Mouse (Mus musculus): ENCODE results near the gene Stra6.

The Stra6 gene

DNA sequence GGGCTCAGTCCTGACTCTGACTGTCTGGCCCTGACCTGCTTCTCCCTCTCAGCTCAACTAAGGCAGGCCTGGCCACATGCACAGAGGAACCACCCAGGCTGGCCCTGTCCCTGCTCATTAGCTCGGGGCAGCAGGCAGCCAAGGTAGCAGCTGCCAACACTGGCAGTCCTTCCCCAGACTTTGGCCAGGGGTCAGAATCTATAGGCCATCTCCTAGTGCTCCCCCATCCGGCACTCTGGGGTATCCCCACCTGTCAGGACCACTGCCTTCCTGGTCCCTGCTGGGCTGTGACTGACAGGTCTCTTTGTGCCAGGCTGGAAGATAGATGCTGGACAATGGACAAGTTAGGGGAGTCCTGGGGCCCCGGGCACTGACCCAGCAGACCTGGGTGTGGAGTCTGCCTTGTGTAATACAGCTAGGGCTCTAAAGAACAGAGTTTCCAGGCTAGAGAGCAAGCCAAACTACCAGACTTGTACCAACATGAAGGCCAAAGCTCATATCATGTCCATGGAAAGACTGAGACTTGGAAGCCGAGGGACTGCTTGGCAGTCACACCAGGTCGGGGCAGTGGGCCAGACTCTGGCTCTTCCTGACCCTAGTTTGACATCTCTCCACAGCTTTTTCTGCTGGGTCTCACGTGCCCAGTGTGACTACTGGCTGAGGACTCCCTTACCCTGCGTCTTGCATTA, 29.1 kb downstream of the Stra6 start:
- no peak for DNase-seq (ENCODE audit: extremely low read depth, low read depth)

DNA sequence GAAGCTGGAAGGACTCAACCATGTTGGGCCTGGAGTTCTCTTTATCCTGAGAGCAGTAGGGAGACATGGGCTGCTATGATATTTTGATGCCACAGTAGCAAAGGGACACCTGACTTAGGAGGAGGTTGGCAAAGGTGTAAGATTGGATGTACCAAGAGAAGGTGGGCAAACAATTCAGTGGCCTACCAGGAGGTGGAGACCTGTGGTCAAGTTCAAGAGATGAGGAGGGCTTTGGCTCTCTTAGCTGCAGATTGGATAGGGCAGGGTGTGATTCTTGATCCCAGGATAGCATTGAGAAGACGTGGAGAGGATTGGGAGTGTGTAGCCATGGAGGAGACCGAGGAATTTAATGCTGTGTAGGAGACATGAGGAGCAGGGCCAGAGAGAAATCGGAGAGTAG, 30.2 kb downstream of the Stra6 start:
- DNase-seq (ENCODE audit: extremely low read depth, low read depth): no peak

DNA sequence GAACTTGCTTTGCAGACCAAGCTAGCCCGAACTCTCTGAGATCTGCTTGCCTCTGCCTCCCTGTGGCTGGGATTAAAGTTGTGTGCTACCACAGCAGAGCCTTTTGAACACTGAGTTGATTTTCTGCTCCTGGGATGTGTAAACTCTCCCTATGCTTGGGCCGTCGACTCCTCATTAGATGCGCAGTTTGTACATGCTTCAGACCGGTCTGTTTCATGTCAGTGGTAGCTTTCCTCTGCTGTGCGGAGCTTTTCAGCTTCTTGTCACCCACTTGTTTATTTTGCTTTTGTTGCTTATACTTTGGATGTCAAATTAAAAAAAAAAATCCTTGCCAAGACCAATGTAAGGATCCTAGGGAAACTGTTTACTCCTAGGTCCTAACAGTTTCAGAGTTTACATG, 32.4 kb downstream of the Stra6 start:
- DNase-seq (ENCODE audit: extremely low read depth, low read depth): no peak

DNA sequence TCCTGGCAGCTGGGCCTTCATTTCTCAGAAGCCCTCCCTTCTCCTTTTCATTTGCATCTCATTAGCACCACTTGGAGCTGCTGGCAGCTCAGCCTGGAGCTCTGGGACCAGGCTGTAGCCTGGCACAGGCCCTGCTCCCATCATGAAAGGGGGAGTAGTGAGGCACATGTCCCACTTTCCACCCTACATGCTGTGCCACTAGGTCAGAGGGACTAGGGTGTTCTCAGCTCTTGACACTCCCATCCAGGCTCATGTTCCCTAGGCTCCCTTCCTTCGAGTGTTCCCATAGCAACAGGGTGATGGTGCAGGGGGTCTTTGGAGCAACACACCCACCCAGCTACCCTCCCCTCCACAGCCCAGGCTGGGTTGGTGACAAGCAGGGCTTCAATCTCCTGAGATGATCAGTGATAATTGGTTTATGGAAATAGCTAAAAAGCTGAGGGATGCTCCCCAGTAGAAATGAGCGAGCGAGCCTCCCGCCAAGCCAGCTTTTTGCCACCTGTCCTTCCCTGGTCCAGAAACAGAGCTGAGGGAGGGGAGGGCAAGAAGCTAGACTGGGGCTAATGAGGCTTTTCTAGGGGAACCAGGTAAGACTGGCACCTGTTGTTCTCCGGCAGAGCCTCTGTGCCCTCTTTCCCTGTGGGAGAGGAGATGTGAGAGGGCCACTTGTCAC, 33.2 kb downstream of the Stra6 start:
- no peak for DNase-seq (ENCODE audit: extremely low read depth, low read depth)

DNA sequence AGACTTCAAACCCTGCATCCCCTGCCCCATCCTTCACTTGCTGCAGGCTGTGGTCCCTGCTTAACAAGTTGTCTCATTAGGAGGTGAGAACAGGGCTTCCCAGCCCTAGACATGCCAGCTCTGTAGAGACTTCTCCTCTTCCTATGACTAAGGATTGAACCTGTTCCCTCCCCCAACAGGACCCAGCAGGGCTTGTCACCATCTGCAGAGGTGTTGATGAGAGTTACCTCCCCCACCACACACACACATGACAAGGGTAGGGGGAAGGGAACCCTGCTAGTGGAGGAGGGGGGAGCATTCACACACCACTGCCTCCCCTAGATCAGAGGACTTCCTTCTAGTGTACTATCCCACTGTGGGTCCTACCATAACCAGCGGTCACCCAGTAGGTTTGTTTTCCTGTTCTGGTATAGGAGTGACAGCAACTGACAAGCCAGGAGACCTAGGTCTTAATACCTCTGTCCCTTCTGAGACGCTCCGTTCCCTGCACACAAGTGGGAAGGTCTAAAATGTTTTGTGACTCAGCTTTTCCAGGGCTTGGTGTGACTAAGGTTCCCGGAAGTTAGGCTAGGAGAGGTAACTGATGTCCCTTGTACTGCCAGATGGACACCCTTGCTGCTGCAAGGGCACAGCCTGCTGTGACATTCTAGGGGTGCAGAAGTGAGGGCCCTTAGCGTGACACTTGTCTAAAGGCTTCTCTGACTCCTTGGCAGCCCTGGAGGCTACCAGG, 36.4 kb downstream of the Stra6 start:
- no peak for DNase-seq (ENCODE audit: extremely low read depth, low read depth)

DNA sequence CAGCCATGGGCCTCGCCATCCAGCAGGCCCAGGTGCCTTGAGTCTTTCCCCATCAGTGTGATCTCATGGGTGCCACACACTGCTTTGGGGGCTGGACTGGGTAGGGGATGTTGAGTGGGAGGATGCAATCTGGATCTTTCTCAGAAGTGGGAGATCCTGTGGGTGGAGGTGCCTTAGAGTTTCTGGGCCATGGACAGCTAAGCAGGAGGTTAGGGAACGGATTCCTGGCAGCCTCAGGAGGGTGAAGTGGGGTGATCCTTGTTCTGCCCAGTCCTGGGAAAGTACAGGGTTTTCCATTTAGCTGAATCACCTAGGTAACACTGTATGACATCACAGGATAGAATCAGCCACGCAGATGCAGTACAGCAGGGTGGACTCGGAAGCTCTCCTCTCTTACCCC, 38.4 kb downstream of the Stra6 start:
- DNase-seq (ENCODE audit: extremely low read depth, low read depth): no peak

DNA sequence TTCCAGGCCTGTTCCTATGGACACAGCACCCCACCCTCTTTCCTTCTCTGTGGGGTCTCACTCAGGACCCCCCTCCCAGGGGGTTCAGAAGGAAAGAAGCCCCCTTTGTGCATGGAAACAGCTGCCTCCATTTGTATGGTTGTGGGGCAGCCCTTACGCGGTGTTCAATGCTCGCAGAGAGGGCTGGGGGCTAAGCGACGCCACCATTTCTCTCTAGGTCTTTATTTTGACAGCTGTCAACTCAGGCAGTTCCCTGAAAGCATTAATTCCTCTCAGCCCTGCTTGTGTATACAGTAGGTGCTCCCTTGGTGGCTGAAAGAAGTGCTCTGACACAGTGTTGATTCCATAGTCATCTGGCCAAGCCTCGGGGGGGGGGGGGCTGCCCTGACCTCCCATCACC, 40.1 kb downstream of the Stra6 start:
- no peak for DNase-seq (ENCODE audit: extremely low read depth, low read depth)

DNA sequence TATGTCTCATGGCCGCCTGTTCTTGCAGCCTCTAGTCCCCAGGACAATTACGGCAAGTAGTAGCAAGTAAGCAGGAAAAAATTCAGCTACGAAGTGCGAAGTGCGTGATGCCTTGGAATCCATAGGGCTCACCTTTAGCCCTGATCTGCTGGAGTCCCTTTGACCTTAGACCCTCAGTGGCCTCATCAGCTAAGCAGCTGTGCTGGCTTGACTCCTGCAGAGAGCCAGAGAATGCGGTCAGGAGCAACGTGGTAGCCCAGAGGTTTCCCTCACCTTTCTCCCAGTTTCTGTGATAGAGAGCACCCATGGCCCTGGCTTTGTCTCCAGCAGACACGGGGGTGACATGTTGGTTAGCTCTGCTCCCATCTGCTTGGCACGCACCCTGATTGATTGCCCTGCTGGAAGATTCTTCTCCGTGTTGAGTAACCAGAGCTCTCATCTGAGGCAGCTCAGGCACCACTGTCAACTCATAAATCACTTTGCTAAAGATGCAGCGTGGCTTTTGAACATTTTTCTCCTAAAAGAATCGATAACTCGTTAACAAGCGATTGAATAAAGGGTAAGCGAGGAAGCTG, 42.1 kb downstream of the Stra6 start:
- DNase-seq (ENCODE audit: extremely low read depth, low read depth): no peak

DNA sequence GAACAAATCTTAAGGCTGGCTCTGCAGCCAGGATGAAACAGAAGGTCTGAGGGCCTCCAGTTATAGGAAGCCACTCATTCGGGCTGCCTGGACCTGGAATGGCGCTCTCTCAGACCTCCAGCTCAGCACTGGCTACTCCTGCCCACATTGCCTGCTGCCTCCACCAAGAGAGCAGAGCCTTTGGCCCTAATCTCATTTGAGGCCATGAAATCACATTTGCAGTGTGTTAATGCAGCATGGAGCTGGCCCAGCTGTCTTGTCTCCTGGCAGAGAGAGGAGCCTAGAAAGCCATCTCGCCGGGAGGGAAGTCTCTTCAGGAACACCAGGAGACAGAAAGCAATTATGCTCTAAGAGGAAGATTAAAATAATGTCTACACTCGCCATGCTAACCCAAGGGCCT, 43.9 kb downstream of the Stra6 start:
- DNase-seq (ENCODE audit: extremely low read depth, low read depth): no peak

DNA sequence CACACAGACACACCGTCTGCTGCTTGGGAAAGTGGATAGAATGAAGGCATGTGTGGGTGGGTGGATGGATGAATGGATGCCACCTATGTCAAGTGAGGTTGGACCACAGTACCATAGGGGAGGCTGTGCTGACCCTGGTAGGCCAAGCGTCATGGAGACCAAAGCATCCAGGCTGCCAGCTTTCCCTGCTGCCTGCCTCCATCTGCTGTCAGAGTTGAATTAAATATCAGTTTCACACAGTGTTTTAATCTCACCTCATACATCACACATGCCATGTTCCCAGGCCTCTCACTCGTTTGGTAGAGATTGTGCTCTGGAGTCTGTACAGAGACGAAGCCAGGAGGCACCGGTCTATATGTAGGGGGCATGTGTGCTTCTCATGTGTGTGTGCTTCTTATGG, 47.2 kb downstream of the Stra6 start:
- DNase-seq (ENCODE audit: extremely low read depth, low read depth): no peak

DNA sequence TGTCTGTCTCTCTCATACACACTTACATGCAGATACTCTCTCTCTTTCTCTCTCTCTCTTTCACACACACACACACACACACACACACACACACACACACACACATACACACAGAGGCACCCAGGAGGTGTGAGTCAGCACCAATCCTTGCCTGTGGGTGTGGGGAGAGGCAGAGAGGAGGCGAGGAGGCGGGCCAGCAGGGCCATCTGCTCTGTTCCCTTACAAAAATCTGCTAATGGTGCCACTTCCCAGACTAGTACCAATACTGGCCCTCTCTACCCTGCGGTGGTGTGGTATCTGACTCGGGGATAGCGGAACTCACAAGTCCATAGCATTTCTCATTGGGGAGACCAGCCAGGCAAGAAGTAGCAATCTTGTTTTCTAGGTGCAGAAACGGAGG, 47.8 kb downstream of the Stra6 start:
- DNase-seq (ENCODE audit: extremely low read depth, low read depth): no peak

DNA sequence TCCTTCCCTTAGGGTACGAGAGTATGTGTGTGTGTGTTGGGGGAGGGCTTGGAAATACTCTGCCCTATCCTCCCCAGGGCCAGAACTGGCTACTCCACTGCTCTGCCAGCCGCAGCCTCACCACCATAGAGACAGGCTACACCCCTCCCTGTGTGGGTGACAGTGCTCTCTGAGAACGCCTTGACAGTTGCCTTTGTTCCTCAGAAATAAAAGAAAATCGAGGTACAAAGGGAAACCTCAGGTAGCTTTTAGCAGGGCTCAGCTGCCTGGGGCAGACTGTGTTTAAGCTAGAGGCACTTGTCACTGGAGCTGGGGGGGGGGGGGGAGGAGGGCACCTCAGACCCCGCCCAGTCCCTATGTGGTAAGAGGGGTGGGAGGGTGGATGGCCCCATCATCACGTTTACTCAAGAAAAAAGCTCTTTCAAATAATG, 48.7 kb downstream of the Stra6 start:
- no peak for DNase-seq (ENCODE audit: extremely low read depth, low read depth)

DNA sequence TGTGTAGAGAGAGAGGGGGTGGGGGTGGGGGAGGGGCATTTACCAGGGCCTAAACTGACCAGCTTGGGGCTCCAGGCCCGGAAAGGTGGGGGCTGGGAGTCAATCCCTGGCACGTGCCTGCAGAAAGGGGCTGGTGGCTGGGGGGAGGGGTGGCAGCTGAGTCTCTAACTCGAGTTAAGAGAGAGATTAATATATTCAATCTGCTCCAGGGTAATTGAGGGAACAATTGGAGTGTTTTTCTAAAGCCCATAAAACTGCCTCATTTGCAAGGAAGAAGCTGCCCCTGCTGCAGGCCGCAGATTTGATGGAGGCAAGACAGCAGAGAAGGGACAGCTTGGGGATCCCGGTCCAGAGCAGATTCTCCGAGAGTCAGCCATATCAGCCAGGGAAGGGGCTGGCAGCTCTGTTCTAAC, 49.3 kb downstream of the Stra6 start:
- no peak for DNase-seq (ENCODE audit: extremely low read depth, low read depth)

DNA sequence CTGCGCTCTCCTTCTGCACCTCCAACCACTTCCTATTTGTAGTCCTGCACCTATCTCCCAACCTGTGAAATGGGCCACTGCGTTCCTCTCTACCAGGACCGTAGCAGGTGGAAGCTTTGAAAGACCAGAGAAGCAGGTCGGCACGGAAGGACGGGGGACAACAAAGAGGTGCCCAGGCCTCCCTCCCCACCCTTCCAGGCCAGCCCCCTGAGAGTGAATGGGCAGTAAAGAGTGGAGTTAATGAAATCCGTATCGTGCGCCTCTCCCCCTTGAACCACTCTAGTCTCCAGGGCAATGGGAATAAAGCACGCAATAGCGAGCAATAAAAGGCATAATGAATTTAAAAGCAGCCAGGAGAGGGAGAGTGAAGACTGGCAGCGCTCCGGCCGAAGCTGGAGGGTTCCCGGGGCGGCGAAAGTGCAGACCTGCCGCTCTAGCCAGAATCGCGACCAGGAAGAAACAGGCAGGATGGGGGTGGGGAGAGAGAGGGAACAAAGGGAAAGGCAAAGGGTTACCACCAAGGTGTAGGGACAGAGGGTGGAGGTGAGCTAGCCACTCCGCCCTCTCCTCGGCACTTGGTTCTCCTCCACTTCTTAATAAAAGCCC, 49.8 kb downstream of the Stra6 start:
- DNase-seq (ENCODE audit: extremely low read depth, low read depth): no peak

DNA sequence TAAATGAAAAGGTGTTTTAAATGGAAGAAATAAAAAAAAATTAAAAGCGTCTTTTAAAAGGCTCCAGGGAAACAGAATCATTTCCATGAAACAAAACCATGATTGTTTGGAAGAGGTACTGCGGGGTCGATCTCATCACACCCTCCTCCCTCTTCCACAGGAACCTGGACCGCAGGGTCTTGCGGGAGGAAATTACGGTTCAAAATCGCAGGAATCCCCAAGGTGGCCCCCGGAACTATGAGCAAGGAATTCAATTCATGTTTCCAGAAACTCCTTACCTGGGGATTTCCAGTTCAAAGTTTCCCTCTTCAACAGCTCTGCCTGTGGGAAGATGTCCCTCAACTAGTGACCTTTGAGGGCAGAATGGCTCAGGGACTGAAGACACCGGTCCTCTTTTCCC, 50.4 kb downstream of the Stra6 start:
- DNase-seq (ENCODE audit: extremely low read depth, low read depth): no peak

DNA sequence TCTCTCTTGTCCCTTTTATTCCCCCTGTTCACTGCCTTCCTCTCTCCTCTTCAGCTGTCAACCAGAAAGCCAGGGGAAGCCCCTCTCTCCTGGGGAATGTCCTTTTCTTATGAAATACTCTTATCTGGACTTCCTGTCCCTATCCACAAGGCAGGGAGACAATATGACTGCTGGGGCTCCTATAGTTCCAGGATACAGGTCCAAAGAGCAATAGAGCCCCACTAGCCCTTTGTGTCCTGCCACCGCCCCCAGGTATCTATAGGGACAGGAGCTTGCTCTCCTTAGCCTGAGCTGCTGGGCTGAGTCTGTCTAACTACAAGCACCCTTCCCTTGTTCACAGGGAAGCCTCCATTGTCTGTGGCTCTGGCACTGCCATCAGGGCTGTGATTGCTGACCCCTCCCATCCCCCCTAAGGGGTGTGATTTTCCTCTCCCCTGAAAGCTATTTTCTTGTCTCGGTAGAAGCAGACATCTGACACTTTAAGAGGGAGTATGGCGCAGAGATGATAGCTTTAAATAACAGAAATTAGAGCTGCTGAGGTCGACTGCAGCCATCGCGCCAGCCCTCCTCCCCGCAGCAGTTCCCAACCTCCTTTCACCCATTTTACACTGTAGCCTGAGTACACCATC, 51.8 kb downstream of the Stra6 start:
- no peak for DNase-seq (ENCODE audit: extremely low read depth, low read depth)

DNA sequence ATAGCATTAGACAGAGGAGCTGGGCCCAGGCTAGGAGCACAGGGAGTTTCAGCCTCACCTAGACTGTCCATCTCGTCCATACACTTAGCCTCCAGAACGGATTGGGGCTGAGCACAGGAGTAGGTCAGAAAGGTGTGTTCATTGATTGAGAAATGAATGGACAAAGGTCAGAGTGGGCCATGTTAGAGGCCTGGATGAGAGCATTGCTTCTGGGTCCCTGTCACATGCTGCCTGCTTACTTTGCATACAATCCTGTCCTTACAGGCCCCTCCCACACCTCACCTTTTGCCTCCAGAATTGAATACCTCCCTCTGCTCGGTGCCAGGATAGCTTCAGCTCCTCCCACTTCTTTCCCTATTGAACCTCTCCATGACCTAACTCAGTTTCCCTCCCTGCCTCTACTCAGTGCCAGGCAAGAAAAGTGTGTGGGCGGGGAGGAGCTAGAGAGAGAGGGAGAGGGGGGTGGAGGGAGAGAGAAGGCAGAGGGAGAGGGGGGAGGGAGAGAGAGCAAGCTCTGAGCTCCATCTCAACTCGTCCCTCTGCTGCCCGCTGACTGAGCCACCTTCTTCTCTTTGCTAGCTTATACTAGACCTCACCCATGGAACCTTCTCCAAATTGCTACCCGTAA, 52.5 kb downstream of the Stra6 start:
- DNase-seq (ENCODE audit: extremely low read depth, low read depth): no peak

DNA sequence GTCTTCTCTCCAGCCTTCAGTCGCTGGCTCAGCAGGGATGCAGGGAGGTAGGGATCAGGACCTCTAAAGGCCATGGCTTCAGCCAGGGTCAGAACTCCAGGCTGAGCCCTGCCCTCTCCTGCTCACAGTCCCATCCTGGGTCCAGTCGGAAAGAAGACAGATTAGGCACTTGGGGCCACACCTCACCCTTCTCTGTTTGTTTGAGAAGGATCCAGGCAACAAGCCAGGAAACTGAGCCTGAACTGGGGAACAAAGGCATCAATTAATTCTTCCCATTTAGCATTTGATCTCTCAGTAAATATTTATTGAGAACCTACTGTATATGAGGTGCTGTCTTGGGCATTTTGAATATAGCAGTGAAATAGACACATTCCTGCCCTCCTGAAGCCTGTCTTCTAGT, 55.1 kb downstream of the Stra6 start, which contains the start of gene Ccdc33:
TSS of gene Ccdc33 (minus strand) at position 153 of the 400 bp plus-strand sequence.
- no peak for DNase-seq (ENCODE audit: extremely low read depth, low read depth)

DNA sequence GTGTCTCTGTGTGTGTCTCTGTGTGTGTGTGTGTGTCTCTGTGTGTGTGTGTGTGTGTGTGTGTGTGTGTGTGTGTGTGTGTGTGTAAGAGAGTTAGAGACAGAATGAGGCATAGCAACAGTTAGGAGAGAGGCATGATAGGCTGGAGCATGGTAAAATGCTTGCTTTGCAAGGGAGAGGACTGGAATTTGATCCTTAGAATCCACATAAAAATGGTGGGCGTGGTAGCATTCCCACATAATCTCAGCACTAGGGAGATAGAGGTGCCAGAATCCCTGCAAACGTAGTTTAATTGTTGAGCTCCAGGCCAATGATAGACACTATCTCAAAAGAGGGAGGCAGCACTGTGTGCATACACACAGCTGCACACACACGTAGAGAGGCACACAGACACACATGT, 61.5 kb downstream of the Stra6 start:
- no peak for DNase-seq (ENCODE audit: extremely low read depth, low read depth)

DNA sequence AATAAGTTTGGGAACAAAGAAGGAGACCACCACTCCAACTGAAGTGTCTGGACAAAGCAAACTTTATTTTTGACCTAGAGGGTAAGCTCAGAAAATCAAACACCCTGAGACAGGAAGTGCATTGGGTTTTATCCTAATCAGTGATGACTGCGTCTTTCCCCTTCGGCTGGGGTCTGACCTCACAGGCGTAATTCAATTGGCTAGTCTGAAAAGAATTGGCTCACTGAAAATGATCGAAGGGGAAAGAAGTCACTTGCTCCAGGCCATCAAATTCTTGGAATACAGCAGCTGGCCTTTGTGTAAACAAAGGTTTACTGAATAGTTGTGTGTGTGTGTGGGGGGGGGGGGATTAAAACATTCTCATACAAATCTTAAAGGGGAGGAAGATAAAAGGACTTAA, 62.2 kb downstream of the Stra6 start:
- DNase-seq (ENCODE audit: extremely low read depth, low read depth): no peak

DNA sequence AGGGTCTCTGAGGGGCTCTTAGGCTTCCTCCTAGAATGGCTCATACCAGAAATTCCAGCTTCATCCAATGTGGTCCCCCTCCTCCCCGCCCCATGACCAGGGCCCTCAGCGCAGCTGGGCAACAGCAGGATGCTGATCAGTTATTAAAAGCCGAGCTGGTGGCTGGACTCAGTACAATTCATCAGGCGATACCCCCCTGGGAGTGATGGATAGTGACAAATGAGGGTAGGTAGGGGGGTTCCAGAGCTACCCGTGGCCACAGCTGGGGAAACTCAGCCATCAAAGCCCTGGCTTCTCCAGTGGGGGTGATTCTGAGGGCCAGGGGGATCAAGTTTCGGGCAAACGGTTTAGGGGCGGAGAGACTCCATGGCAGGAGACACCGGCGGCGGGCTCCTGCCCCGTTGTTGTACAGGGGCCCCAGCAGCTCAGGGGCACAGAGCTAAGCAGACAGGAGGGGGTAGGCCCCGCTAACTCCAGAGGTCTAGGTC, 65.4 kb downstream of the Stra6 start:
- DNase-seq (ENCODE audit: extremely low read depth, low read depth): no peak

All from MEL-GATA-1-ER (cell line).